Mouse (Mus musculus): ENCODE data around the gene Stat1.

The Stat1 gene

DNA sequence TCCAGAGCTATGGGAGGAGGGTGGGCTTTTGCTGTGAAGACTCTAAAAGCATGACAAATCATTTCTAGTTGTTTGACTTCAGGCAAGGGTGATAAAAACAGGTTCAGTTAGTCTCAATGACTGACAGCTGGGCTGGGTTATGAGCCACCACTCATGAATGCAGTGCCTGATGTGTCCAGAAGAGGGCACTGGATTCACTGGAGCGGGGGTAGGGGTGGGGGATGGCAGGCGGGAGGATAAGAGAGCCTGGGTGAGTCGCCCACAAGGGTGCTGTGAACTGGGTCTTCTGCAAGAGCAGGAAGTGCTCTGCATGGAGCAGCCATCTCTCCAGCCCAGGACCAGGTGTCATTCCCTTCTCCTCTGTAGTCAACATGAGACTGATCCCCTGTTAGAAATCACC lies 50.8 kb downstream of the Stat1 start:
- DNase-seq: no peak

DNA sequence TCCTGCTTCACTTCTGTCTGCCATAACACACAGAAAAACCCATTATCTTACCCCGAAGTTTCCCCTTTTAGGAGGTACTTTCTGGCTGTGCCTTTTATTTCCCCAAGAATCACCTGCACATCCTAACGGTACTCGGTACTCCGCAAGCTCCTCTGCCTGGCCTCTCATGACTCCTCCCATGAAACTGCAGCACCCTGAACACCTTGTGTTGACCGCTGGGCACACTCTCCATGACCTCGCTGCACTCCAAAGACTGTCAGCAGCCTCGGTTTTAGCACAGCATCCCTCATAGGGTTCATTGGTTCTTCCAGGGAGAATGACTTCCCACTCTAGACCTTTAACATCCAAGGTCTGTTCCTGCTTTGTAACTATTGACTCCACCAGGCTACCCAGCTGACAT lies 51.5 kb downstream of the Stat1 start:
- no peak for DNase-seq

DNA sequence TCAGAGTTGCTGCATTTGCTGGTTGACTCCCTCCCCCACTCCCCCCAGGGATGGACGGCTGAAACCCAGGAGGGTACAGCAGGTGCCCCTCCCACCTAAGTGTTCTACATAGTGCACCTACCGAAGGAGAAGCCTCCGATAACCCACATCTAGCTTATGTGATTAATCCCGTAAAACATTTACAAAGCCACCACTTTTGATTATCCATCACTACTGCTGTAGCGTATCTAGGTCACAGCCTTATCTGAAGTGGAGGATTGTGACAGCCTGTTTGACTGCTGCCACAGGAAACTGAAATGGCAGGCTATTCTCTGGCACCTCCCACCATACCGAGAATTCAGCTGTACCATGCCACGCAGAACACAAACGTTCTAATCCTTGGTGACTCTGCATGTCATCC lies 52.0 kb downstream of the Stat1 start:
- DNase-seq: no peak

DNA sequence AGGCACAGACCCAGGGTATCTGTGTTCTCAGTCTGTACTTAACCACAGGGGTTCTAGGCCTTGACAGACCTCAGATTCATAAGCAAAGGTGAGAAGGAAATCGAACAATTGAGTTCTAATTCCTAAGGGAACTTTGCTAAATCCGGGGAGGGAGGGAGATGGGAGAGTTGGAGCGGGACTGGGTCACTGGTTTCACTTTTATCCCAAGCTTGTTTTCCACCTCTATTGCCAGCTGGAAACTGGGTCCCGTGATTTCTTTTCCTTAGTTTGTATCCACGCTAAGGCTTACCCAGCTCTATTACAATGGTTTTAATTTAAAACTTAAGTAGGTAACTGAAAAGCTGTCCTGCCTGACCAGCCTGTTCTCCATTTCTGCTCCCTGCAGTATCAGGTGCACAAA lies 56.1 kb downstream of the Stat1 start:
- no peak for DNase-seq

DNA sequence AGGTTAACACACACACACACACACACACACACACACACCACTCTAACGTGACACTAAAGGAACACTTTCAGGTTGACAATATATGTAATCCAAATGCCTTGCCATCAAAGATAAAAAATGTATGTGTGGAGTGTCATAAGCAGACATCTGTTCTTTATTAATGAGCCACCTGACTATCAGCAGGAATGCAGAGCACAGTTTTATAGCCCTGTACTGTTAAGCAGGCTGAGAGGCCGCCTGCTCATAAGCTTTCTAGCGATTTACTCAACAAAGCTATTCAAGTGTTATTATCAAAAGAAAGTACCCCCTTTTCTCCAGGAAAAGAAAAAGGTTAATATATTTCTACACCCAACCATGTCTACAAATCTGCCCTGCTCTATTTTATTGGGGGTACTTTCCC lies 56.7 kb downstream of the Stat1 start:
- DNase-seq: no peak

DNA sequence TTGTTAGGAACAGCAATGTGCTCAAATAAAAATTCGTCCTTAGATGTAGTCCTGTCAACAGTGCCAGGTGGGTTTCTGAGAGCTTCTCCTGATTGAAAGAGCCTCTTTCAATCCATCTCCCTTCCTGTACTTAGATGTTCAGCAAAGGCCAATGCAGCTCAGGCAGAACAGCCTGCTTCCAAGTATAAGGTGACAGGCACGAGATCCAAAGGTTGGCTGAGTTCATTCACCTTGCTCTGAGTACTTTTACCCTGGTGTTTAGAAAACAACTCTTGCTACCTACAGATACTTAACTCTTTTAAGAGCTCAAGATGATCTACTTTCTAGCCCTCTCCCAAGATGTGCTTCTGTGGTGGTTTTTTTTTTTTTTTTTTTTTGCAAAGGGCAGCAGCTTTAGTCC lies 57.8 kb downstream of the Stat1 start:
- DNase-seq: no peak

DNA sequence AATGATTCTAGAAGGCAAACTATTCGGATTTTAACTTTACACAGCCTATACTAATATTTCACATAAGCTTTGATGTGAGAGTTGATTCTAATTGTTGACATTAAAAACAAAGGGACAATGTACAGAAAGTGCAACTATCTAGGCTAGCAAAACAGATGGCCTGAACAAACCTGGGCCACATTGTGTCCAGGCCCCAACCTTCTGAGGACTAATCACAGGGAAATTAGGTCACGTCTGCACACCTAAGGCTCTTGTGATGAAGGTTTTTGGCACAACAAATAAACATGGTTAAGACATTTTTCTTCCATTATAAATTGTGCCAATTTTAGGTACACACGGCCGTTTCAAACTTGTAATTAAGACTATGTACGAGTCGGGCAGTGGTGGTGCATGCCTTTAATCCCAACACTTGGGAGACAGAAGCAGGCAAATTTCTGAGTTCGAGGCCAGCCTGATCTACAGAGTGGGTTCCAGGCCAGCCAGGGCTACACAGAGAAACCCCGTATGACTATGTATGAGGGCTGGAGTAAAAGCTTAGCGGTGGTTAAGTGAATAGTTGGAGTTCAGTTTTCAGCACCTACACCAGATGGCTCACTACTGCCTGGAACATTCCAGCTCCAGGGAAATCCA lies 60.8 kb downstream of the Stat1 start:
- no peak for DNase-seq

DNA sequence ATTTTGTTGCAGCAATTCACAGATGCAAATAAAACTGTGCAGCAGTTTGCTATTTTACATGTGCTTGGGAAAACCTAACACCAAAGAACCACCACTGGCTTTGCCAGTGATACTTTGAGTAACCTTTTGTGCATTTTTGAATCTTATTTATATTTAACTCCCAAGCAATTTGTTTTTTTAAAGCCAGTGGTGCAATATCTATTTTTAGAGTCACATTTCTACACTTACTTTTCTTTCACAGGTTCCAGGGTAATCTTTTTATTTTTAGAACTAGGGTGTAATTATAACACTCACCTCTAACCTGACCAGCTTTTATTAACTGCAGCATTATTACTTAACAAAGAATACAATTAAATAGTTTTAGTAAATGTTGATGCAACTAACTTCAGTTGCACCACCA lies 62.8 kb downstream of the Stat1 start:
- no peak for DNase-seq

DNA sequence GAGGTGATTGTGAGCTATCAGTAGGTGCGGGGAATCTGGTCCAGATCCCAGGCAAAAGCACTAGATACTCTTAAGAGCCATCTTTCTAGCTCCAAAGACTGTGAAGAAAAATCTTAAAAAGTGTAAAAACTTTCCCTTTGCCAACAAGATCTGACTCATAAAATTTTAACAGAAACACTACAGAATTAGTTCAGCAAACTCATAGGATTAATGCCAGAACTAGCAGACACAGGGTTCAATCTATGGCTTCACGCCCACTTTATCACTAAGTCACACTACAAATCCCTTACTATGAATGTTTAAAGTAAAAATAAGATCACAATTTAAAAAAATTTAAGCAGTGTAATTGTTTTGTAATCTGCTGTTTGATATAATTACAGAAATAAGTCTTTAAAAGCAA lies 63.8 kb downstream of the Stat1 start:
- no peak for DNase-seq
